Mouse (Mus musculus): ENCODE data around the gene Pard3.

Pard3 gene

GRCm38 (mm10) chr8:127343115-127343514 lies 279.4 kb downstream of the Pard3 start:
- no peak for DNase-seq (ENCODE audit: low spot score)

DNA sequence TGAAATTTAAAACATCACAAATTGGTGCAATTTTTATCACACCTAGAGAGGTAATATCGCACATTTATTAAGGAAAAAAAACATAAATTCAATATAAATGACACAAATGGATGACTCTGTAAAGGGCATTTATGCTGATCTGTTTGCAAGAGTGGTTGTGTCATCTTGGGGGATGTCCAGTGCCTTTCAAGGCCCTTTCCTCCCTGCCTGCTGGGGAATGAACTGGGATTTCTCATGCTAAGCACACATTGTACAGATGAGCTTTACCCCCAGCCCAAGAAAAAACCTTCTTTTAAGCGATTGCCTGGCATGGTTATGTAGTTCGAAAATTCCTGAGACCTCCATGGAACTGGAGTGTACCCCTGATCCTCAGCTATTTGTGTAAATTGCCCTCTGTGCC lies 280.7 kb downstream of the Pard3 start:
- DNase-seq (ENCODE audit: low spot score), result no peak

GRCm38 (mm10) chr8:127345912-127346423 lies 282.3 kb downstream of the Pard3 start:
- DNase-seq (ENCODE audit: low spot score), result no peak

- DNase-seq (ENCODE audit: low spot score), result no peak
Observed at GRCm38 (mm10) chr8:127347890-127348495, 284.3 kb downstream of the Pard3 start.

- no peak for DNase-seq (ENCODE audit: low spot score)
Observed at GRCm38 (mm10) chr8:127361796-127362195, 298.1 kb downstream of the Pard3 start.

- no peak for DNase-seq (ENCODE audit: low spot score)
Observed at GRCm38 (mm10) chr8:127368347-127368746, 304.7 kb downstream of the Pard3 start.

- DNase-seq (ENCODE audit: low spot score), result no peak
Observed at GRCm38 (mm10) chr8:127371326-127371949, 307.7 kb downstream of the Pard3 start.

DNA sequence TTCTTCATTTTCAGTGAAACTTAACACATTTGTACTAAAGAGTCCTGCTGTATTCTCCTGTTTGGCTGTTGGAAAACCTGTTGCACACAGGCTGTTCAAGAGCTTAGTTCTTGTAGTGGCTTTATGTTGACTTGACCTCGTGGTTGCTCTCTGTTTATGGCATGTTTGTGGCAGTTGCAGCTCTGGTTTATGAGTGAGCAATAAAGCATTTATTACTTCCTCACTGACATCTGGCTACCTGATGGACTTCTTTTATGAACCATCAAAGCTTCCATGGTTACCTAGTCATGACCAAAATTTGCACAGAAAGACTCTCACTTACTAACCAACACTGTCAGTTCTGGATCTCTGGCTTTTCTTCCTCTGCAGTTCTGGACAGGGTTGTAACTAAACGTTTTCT lies 314.1 kb downstream of the Pard3 start:
- no peak for DNase-seq (ENCODE audit: low spot score)

DNA sequence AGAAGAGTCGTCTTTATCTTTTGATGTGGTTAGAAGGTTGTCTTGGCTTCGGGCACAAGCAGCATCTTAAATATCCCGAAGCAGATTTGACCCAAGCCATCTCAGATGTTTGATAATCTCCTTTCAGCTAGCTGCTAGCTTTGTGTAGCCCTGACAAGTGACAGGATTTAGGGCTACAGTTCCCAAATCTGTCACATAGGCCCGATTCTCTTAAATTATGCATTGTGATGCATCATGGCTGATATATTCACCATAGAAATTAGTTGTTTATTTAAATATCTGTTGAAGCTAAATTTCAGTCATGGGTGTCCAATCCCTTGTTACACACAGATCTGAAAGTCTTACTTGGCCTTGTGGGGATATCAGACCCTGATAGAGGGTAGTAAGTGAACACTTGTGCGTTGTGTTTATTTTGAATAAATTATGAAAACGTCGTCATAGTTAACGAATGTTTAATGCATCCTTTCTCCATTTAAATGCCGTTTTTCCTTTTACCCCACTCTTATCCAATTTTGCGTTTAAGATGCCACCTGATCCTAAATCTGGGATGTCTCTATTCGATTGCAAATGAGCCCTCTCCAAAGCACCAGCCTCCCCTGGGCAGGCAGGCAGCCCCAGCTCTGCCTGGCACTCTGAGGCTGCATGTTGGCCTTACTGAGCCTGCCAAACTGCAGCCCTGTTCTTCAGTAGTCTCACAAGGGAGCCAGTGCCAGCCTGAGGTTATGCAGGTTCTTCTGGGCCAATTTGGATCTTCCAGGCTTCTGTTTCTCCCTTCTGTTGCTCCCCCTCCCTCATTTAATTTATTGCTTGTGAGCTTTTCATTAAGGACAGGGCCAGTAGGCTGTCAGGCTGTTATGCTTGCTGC lies 315.5 kb downstream of the Pard3 start:
- DNase-seq (ENCODE audit: low spot score), result no peak

- DNase-seq (ENCODE audit: low spot score), result no peak
Observed at GRCm38 (mm10) chr8:127381259-127381658, 317.6 kb downstream of the Pard3 start.

DNA sequence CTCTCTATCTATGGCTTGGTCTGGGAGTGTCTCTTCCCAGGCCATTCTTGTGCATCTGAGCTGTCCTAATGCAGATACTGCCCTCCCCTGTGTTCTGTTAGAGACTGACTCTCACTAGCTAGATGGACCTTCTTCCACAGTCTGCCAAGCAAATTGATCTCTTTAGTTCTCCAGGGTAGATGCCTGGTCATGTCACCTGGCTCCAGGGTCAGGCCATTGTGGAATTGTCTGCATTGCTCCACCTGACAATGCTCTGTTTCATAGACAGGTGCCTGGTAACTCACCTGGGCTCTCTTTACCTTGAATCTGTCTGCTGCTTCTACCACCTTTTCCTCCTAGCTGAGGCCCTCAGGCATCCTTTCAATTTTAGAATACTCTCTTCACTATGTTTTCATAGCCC lies 329.0 kb downstream of the Pard3 start:
- DNase-seq (ENCODE audit: low spot score), result no peak

- DNase-seq (ENCODE audit: low spot score), result no peak
Observed at GRCm38 (mm10) chr8:127395488-127395887, 331.8 kb downstream of the Pard3 start.

DNA sequence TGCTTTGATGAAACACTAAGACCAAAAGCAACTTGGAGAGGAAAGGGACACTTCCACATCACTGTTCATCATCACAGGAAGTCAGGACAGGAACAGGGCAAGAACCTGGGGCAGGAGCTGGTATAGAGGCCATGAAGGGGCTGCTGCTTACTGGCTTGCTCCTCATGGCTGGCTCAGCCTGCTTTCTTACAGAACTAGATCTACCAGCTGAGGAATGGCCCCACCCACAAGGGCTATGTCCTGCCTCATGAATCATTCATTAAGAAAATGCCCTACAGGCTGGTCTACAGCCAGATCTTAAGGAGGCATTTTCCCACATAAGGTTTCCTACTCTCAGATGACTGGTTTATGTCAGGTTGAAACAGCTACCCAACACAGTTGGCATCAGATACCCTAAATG lies 342.1 kb downstream of the Pard3 start:
- no peak for DNase-seq (ENCODE audit: low spot score)

DNA sequence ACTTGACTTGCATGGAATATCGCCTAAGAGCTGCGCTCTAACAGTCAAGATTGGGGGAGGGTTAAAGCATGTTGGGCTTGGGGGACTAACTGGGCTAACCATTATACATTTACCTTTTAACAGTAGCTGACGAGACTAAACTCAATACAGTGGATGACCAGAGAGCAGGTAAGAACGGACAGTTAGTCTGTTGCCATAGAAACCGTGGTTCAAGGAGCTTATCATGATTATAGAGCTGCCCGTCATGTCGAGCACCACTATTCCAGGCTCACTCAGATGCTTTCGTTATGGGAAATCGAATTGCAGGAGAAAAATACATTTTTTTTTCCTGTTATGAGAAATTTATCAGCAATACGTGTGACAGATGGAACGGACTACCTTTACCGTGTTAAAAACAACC lies 346.9 kb downstream of the Pard3 start:
- no peak for DNase-seq (ENCODE audit: low spot score)

- DNase-seq (ENCODE audit: low spot score), result no peak
Observed at GRCm38 (mm10) chr8:127411190-127411848, 347.6 kb downstream of the Pard3 start.

DNA sequence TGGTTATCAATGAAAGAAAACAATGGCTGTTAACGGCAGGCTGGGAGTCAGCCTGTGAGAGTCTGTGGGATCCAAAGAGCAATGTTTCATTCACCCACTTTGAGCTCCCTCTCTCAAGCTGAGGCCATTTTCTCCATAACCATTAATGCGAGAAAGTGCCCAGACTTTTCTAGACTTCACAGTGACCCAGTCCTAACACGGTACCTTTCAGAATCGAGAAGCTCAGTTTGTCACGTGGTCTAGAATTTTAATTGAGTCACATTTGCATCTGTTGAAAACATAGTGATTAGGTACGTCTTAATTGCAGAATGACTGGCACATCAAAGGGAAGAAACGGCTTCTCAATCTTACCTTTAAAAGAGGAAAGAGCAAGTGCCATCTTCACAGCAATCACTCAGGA lies 359.3 kb downstream of the Pard3 start:
- DNase-seq (ENCODE audit: low spot score), result no peak

GRCm38 (mm10) chr8:127424211-127424916 lies 360.7 kb downstream of the Pard3 start:
- no peak for DNase-seq (ENCODE audit: low spot score)

DNA sequence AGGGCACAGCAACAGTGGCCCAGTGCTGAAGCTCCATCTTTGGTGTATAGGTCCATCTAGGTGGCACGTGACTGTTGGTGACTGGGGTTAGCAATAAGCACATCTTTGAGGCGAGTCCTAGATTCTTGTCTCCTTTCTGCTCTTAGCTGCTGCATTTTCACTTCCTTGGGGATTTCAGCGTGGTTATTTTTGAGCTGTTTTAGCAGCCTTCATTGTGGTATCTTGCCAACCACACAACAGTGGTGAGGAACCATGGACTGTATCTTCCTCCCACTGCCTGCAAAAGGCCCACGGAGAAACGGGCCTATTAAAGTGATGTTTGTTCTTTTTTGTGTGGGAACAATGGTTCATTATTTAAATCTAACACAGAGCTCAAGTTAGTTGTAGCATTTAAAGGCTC lies 363.2 kb downstream of the Pard3 start:
- DNase-seq (ENCODE audit: low spot score), result no peak

- DNase-seq (ENCODE audit: low spot score), result no peak
Observed at GRCm38 (mm10) chr8:127428004-127428403, 364.3 kb downstream of the Pard3 start.

- no peak for DNase-seq (ENCODE audit: low spot score)
Observed at GRCm38 (mm10) chr8:127431236-127431635, 367.5 kb downstream of the Pard3 start.

- DNase-seq (ENCODE audit: low spot score), result no peak
Observed at GRCm38 (mm10) chr8:127435975-127436374, 372.3 kb downstream of the Pard3 start.
